Mouse (Mus musculus) embryonic facial prominence, embryonic 11.5 days (tissue): ENCODE results near the gene Npff. TPM values are rescaled to one million over a fixed set of nuclear protein-coding genes. Genes with fewer than 3 reads are reported as not detected.
A peak's percentile ranks its signal among the peaks of the same experiment; 100 is the strongest.

Experiments used
- ATAC-seq: fragments of 200-750 bp; cut with Nextera tagmentation; replicated peaks from 2 replicates; pipeline ENCODE4 v1.8.0; 2017; ENCODE audit warnings: low read depth; ENCODE audit not compliant: insufficient number of reproducible peaks, low FRiP score, low TSS enrichment
- DNase-seq: peaks from one replicate; pipeline ENCODE4 v3.0.0-alpha.2; 2015; ENCODE audit warnings: low spot score
- H3K27ac ChIP-seq: fragments of 300-500 bp; sonication (generic); replicated peaks from 2 replicates; pipeline ENCODE4 v1.5.1; 2014; ENCODE audit warnings: mild to moderate bottlenecking, low read depth, low read length, control low read depth
- H3K27me3 ChIP-seq: fragments of 300-500 bp; sonication (generic); 2 replicates; pipeline ENCODE4 v1.6.1; 2014; ENCODE audit warnings: mild to moderate bottlenecking, low read length, moderate library complexity, mixed read lengths; ENCODE audit not compliant: control insufficient read depth, insufficient read depth
- H3K36me3 ChIP-seq: fragments of 300-500 bp; sonication (generic); replicated peaks from 2 replicates; pipeline ENCODE4 v1.6.1; 2014; ENCODE audit warnings: low read depth, mild to moderate bottlenecking, low read length, moderate library complexity, mixed read lengths; ENCODE audit not compliant: control insufficient read depth, insufficient read depth
- H3K4me1 ChIP-seq: fragments of 300-500 bp; sonication (generic); 2 replicates; pipeline ENCODE4 v1.6.1; 2014; ENCODE audit warnings: low read length, mixed read lengths; ENCODE audit not compliant: control insufficient read depth, insufficient read depth
- H3K4me2 ChIP-seq: fragments of 300-500 bp; sonication (generic); 2 replicates; pipeline ENCODE4 v1.6.1; 2014; ENCODE audit warnings: low read depth, mild to moderate bottlenecking, control low read depth, low read length, moderate library complexity
- H3K4me3 ChIP-seq: fragments of 300-500 bp; sonication (generic); 2 replicates; pipeline ENCODE4 v1.5.1; 2014; ENCODE audit warnings: low read depth, low read length, control low read depth
- H3K9ac ChIP-seq: fragments of 300-500 bp; sonication (generic); replicated peaks from 2 replicates; pipeline ENCODE4 v1.6.1; 2014; ENCODE audit warnings: mild to moderate bottlenecking, control low read depth, low read length
- H3K9me3 ChIP-seq: fragments of 300-500 bp; sonication (generic); replicated peaks from 2 replicates; pipeline ENCODE4 v1.6.1; 2016; ENCODE audit warnings: mild to moderate bottlenecking, low read length, inconsistent platforms, mixed read lengths; ENCODE audit not compliant: control insufficient read depth
- WGBS: fragments of 180-500 bp; shearing (Covaris S2); extraction: QIAGEN DNeasy Blood & Tissue Kit; methylation state at CpG from one replicate; pipeline ENCODE4 v1.1.7; 2014; 5-methylcytosine and 5-hydroxymethylcytosine counted together
- polyA plus RNA-seq: library from polyadenylated mRNA; unstranded; fragments of >200 nt; fragmentation: Nextera tagmentation; extraction: Ambion mirVana; gene quantifications from 2 replicates; pipeline ENCODE4 v1.2.1, GENCODE M21; 2014

The Npff gene
- polyA plus RNA-seq, result 0.52 and 0.66 TPM in 2 replicates

DNA sequence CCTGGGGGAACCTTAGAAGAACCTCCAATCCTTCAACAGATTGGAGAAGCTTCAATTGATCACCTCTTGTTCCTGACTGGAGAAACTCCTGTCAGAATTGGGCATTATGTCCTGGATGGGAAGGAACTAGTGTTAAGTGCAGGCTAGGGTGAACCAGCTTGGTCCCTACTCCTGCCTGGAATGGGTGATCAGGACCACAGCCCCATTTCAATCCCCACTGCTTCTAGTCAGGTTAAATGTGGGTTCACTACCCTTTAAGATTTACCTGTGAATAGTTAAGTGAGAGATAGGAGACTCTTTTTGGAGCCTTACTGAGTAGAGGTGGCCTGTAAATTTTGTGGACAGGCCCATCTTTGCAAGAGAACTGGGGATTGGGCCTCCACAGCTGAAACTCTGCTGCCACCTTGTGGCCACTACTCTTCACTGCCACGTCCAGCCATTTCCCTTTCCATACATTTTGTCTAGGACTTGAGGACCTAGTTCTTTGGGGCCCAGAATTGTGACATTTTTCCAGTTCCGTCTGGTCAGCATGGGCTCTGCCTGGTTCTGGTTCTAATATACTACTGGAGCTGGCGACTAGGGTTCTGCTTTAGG lies at the start of gene Npff:
Gene Npff (minus strand): TSS at position 51 of the 594 bp plus-strand sequence.
- Histone ChIP-seq H3K36me3 (peaks cover 2% of the 10 kb centered on the region; the same call in 1 of the 2 replicates), H3K9me3 (no peaks in the 10 kb centered on the region), H3K27ac (no peak within 1 kb of the TSS), H3K27me3 (no peaks in the 10 kb centered on the region), H3K4me1 (no peaks in the 10 kb centered on the region), H3K4me3 (no peak within 1 kb of the TSS), H3K4me2 (no peak within 1 kb of the TSS), H3K9ac (no peak within 1 kb of the TSS)
- whole genome bisulfite sequencing, result 11% methylated on average over 3 of the region's 3 CpGs
- ATAC-seq (no peak), DNase-seq (peak; percentile 87)

DNA sequence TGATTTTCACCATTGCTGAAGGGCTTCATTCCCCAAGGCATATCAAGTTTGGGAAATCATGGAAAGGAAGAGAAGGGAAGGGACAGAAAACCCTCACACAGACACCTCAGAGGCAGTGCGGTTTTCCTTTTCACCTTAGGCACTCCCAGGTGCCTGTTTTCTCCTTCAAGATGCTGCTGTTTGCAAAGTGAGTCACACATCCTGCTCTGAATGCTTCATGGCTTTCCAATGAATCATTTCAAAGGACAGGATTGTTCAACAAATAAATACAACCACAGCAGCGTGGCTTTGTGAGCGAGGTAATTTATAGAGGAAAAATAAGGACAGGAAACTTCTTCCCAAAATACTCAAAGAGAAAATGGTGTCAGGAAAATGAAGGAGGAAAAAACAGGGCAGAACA lies 47.3 kb upstream of the Npff start:
- Histone ChIP-seq H3K4me3 (no peak overlapping the region), H3K4me2 (no peak overlapping the region), H3K27ac (no peak overlapping the region), H3K36me3 (no peaks in the 10 kb centered on the region), H3K27me3 (no peaks in the 10 kb centered on the region), H3K9me3 (no peaks in the 10 kb centered on the region), H3K9ac (no peak overlapping the region), H3K4me1 (no peaks in the 10 kb centered on the region)
- no peak for DNase-seq
- ATAC-seq, result no peak
- 86% methylated on average over 3 of the region's 3 CpGs for WGBS

DNA sequence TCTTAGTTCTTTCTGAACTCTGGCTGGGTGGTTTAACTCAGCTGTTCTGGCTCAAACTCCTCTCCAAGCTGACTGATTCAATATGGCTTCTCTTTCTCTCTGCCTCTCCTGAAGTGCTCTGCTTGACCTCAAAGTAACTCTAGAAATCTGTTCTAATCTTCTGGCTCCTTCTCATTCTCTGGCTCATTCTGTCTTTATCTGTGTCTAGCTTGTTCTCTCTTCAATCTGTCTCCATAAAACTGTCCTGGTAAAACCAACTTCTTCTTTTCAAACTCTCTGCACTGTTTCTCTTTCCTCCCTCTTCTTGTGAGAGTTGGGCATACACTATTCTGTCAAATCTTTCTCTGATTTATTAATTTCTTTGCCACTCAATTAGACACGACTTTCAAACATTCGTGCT lies 43.1 kb upstream of the Npff start:
- DNase-seq, result no peak
- no peaks in the 10 kb centered on the region for H3K36me3 ChIP-seq
- H3K9me3 ChIP-seq, result no peaks in the 10 kb centered on the region
- H3K27ac ChIP-seq, result no peak overlapping the region
- H3K4me3 ChIP-seq, result no peak overlapping the region
- no peaks in the 10 kb centered on the region for H3K27me3 ChIP-seq
- WGBS, result 93% methylated on average over 2 of the region's 2 CpGs
- H3K4me1 ChIP-seq, result no peaks in the 10 kb centered on the region
- no peak for ATAC-seq
- no peak overlapping the region for H3K4me2 ChIP-seq
- no peak overlapping the region for H3K9ac ChIP-seq

DNA sequence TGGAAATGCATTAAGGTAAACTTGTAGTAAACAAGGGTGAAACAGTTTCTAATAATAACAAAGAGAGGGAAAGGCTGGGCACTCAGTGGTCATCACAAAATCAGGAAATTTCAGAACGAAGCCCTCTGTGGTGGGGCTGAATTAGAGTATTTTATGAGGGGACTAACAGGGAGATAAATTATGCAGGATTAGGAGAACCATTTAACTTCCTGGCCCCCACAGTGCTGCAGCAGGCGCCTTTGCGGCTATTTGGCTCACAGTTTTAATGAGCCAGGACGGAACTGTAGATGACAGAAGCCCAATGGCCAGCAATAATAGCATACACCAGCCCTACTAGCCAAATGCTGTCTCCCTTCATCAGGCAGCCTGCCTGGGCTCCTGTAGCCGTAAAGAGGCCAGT lies 38.9 kb upstream of the Npff start:
- WGBS, result 93% methylated on average over 5 of the region's 5 CpGs
- Histone ChIP-seq H3K4me2 (no peak overlapping the region), H3K9ac (no peak overlapping the region), H3K9me3 (no peaks in the 10 kb centered on the region), H3K36me3 (no peaks in the 10 kb centered on the region), H3K27me3 (no peaks in the 10 kb centered on the region), H3K4me1 (no peaks in the 10 kb centered on the region), H3K4me3 (no peak overlapping the region), H3K27ac (no peak overlapping the region)
- DNase-seq (no peak), ATAC-seq (no peak)

DNA sequence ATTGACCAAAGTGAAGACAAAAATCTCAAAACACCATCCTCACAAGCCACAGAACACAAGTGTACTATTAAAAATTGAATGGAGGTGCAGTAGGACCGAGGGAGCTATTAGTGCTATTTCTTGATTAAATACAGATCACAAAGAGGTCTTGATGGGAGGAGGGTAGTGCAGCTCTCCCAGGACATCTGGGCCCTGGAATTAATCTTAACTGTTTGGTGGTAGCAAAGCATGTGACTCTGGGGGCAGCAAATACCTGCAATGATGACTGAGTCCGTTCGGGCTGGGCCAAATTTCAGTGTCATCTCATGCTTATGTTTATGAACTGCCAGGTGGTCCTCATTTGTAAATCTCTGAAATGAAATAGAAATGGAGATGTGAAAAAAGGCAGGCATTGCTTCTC lies 38.3 kb upstream of the Npff start:
- no peak for ATAC-seq
- DNase-seq, result no peak

DNA sequence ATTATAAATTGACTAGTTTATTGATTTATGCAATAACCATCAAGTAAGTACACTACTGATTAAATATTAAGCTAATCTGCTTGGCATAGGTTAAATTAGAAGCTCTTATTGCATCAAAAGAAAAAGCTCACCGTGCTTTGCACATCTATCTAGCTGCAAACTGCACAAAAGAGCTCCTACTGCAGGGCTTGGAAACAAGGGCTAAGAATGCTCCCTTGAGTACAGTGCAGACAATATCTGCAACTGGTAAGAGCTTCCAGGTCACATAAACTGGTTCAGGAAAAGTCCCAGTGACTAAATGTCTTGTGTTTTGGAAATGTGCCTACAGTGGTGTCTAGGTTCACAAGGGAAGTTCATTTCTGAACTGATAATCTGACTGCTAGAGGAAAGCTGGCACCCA lies 37.7 kb upstream of the Npff start:
- DNase-seq, result no peak
- Histone ChIP-seq H3K27ac (no peak overlapping the region), H3K9me3 (no peaks in the 10 kb centered on the region), H3K27me3 (no peaks in the 10 kb centered on the region), H3K9ac (no peak overlapping the region), H3K4me1 (no peaks in the 10 kb centered on the region), H3K36me3 (no peaks in the 10 kb centered on the region), H3K4me3 (no peak overlapping the region), H3K4me2 (no peak overlapping the region)
- WGBS, result 92% methylated on average over 1 of the region's 1 CpGs
- no peak for ATAC-seq

More for the DNA sequence above, 38.3 kb upstream of the Npff start:
- 60% methylated on average over 3 of the region's 3 CpGs for WGBS
- Histone ChIP-seq H3K4me1 (no peaks in the 10 kb centered on the region), H3K27ac (no peak overlapping the region), H3K9me3 (no peaks in the 10 kb centered on the region), H3K27me3 (no peaks in the 10 kb centered on the region), H3K4me3 (no peak overlapping the region), H3K36me3 (no peaks in the 10 kb centered on the region), H3K9ac (no peak overlapping the region), H3K4me2 (no peak overlapping the region)

DNA sequence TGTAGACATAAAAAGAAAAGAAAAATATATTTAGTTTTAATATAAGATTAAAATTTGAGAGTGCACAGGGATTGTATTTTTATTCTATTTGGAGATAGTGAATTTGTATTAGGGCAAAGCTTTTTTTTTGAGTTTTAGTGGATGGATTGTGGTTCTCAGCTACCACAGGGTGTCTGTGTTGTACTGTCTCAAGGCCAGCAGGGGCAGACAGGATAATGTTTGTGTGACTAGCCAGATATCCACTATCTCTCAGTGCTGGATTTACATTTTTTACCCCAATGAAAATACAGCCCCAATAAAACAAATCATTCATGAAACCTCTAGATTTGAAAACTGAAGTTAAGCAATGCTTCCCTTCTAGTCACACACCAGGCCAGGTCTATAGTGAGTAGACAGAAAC lies 32.8 kb upstream of the Npff start:
- ATAC-seq (no peak), DNase-seq (no peak)
- no peaks in the 10 kb centered on the region for H3K9me3 ChIP-seq
- no peaks in the 10 kb centered on the region for H3K27me3 ChIP-seq
- H3K4me1 ChIP-seq, result no peaks in the 10 kb centered on the region
- H3K4me2 ChIP-seq, result no peak overlapping the region
- no peaks in the 10 kb centered on the region for H3K36me3 ChIP-seq
- H3K9ac ChIP-seq, result no peak overlapping the region
- H3K4me3 ChIP-seq, result no peak overlapping the region
- no peak overlapping the region for H3K27ac ChIP-seq

DNA sequence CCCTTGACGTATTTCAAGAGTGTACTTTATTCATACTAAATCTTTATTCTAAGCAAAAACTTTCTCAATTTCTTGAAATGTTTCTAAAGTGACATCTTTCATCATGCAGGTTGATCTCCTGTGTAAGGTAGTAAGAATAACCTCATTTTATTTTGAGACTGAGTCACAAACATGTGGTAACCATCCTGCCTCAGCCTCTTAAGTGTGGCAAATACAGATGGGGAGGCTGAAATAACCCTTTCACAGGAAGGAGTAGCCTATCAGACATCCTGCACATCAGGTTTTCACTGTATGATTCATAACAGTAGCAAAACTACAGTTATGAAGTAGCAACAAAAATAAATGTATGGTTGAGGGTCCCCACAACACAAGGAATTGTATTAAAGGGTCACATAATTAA lies 30.8 kb upstream of the Npff start:
- H3K27me3 ChIP-seq, result no peaks in the 10 kb centered on the region
- no peak overlapping the region for H3K27ac ChIP-seq
- no peak for DNase-seq
- H3K4me3 ChIP-seq, result no peak overlapping the region
- no peaks in the 10 kb centered on the region for H3K4me1 ChIP-seq
- H3K36me3 ChIP-seq, result no peaks in the 10 kb centered on the region
- H3K9me3 ChIP-seq, result no peaks in the 10 kb centered on the region
- H3K4me2 ChIP-seq, result no peak overlapping the region
- no peak for ATAC-seq
- H3K9ac ChIP-seq, result no peak overlapping the region
- 89% methylated on average over 1 of the region's 1 CpGs for WGBS
